Mouse (Mus musculus) lung, postnatal 25 days (tissue): ENCODE data around the gene Clrn2.
"Not testable (repeated sequence)": the region's sequence is repeated elsewhere in the genome, so short reads cannot be mapped to it uniquely, and the experiment has no call there.

Experiments used
- DNase-seq: peaks from one replicate; pipeline ENCODE4 v3.0.0; 2022; ENCODE audit warnings: low spot score

Clrn2 gene

DNA sequence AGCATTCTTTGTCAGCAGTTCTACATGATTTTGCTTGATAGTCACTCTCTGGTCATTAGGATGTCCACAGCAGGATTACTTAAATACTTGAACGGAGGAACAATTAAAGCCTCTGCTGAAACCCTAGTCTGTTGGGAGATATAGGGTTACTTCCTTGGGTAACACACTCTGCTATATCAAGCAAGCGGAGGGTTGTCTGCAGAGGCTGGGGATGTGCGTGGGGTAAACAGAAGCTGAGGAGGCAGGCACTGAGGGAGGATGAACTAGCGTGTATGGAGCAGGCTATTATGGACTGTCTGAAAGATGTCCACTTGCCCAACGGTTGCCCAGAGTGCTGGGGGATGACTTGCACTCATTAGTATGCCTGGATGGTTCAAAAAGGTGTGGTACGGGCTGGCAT lies at the start of gene Clrn2:
Gene Clrn2 (plus strand): TSS at position 301 of the 400 bp plus-strand sequence.
- DNase-seq = no peak

- DNase-seq = no peak
Measured at GRCm38 (mm10) chr5:45406129-45406528, 47.4 kb upstream of the Clrn2 start.

DNA sequence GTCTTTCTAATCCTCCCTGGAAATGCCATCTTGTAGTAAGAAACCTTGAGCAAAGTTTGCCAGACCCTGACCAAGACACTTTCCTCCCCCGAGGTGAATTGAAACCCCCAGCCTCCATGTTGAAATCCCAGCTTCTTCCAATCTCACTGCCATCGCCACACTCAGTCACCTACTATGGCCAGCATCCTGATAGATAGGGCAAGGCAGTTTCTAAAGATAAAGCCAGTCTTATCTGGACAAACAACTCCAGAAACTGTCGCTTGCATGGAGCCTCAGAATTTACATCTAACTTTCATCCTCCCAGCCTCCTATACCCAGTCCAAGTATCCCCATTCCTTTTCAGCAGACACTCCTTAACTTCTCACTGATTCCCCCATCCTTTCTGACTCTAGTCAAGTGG lies 37.1 kb upstream of the Clrn2 start:
- no peak for DNase-seq

- DNase-seq = no peak
Measured at GRCm38 (mm10) chr5:45417859-45418443, 35.6 kb upstream of the Clrn2 start.

- DNase-seq = no peak
Measured at GRCm38 (mm10) chr5:45419841-45420638, 33.5 kb upstream of the Clrn2 start.

DNA sequence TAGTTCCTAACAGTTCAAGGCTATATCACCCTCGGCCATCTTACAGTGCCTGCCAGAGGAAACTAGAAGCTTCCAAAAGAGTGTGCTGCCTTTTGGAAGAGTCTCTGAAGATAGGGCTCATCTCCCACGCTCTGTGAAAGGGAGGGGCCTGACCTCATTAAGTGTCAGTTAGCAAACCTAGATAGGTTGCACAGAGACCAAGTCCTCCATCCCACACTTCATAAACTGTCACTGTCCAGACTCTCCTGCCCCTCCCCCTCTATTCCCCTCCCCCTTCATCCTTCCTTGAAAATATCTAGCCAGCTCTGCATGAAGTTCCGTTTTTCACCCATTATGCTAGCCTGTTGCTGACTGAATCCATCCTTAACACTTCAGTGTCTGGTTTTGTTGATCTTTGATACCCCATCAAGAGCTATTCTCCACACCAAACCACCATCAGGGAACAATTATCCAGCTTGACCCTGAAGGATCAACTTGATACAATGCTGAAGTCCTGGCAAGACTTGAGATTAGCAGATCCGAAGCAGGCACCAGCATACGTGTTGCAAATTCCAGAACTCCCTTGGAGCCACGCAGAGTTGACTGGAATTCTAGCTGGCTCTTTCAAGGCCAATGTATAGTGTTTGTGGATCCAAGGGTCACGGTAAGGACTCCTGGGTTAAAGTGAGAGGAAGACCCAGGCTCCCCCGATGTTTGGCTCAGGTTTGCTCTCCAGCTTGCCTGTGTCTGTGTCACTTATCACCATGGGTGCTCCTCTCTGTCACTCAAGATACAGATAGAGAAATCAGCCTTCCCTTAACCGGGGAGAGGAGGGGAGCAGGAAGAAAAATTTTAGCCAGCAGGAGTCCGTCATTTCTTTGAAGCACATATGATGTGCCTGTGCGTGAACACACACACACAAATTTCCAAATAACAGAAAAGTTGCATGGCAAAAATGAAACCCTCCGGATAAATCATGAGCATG lies 31.4 kb upstream of the Clrn2 start:
- no peak for DNase-seq

DNA sequence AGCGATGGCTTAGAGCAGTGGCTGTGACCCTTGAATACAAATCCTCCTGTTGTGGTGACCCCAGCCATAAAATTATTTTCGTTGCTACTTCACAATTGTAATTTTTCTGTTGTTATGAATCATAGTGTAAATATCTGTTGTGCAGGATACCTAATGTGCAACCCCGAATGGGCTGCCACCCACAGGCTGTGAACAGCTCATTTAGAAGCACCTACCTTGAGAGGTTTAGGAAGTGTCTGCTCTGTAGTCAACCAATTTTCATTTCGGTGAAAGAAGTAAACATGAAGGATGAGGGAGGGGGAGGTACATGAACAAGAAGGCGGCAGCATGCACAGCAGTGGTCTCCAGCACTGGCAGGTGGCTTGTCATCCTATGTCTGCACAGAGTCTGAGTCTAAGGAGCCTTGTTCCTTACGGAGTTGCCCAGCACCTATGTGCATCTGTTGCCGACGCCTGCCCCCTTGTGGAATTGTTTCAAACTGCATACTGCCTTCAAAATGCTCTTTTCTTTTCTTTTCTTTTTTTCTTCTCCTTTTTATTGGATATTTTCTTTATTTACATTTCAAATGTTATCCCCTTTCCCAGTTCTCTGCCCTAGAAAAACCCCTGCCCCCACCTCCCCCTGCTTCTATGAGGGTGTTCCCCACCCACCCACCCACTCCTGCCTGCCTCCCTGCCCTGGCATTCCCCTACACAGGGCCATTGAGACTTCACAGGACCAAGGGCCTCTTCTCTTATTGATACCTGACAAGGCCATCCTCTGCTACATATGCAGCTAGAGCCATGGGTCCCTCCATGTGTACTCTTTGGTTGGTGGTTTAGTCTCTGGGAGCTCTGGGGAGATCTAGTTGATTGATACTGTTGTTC lies 29.3 kb upstream of the Clrn2 start:
- DNase-seq = peak; percentile 23

- DNase-seq = not testable (repeated sequence)
Measured at GRCm38 (mm10) chr5:45425771-45426170, 27.8 kb upstream of the Clrn2 start.

DNA sequence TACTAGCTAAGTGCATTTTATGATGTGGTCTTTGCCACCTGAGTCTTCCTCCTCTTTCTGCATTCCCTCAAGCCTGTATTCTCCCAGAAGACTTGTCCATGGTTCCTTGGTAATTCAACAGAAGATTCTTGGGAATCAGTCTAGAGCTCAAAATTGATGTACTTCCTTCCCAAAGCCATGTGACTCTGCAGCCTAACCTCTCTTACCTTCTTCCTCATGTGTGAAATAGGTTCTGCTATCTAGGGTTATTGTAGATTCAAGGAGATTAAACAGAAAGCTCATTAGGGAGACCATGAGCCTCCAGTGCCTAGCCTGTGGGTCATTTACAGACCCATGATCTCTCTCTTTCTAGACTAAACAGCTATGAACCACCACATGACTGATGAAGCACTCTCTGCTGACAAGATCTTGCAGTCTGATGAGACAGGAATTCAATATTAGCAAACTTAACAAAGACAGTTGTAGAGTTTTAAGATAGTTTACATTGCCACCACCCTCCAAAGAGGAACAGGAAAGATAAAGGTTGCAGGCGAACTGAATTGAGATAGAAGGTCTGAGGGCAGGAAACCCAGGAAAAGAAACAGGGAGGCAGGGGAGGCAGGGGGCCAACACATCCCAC lies 27.0 kb upstream of the Clrn2 start:
- DNase-seq = no peak

DNA sequence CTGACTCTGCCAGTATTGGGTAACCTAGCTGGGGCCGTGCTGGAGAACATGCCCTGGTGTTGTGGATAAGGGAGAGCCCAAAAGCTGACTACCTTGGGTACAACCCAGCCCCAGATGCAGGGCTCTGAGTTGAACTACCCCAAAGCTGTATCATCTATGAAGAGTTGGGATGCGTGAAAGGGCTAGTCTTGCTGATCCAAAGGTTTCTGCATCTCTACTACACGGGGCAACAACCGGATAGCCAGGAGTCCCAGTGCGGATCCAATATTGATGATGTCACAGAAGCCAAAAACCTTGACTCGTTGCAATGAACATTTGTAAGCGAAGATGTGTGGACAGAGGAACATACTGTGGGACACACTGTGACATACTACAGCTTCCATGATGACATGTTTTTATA lies 25.7 kb upstream of the Clrn2 start:
- DNase-seq = no peak

GRCm38 (mm10) chr5:45435967-45436950 lies 17.3 kb upstream of the Clrn2 start:
- DNase-seq = no peak

GRCm38 (mm10) chr5:45437826-45438225 lies 15.7 kb upstream of the Clrn2 start:
- no peak for DNase-seq

- no peak for DNase-seq
Measured at GRCm38 (mm10) chr5:45438301-45438700, 15.2 kb upstream of the Clrn2 start.

DNA sequence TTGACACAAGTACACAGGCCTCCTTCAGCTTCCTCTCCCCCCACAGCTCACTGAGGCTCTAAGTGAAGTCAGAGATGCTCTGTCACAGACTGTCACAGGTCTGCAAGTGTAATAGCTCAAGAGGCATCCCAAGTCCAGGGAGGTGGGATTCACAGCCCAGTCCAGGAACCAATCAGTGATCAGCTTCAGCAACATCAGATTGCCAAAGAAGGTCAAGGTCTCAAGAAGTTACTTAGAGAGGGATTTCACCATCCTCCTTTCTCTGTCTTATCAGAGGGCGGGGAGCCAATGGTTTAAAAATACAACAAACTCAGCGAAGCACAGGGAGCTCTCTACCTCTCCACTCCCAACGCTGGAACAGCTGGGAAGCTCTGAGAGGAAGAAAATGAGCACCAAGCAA lies 12.4 kb upstream of the Clrn2 start:
- DNase-seq = no peak

DNA sequence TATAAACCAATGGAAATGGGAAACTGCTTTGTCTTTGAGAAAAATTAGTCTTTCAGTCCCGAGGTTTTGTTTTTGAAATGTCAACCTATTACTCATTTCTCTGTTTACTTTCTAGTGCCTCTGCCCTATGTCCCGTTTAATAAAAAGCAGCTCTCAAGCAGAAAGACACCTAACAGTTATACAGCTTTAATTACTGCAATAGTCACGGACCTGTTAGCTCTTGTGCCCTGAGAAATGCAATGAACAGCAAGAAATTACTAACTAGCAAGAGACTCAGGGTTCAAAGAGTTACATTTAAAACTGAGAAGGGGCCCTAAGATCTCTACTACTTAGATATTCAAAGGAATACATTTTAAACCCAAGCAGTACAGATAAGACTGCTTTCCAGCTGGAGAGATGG lies 11.8 kb upstream of the Clrn2 start:
- no peak for DNase-seq

- no peak for DNase-seq
Measured at GRCm38 (mm10) chr5:45444130-45444832, 9.3 kb upstream of the Clrn2 start.

DNA sequence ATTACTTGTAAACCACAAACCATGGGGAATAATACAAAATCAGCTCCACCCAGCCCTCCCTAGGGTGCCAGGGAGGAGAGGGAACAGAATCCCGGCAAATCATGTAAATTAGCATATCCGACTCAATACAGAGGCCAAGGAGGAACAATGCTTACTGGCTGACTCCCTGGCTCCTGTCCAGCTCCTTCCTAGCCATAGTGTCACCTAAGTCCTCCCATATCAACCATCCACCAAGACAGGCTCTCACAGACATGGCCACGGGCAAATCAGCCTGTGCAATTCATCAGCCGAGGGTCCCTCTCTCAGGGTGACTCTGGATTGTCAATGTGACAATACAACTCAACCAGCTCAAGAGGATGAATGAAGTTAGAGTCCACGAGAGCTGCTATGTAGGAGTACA lies 4.9 kb upstream of the Clrn2 start:
- no peak for DNase-seq

- no peak for DNase-seq
Measured at GRCm38 (mm10) chr5:45449206-45449605, 4.3 kb upstream of the Clrn2 start.
